Mouse (Mus musculus): Measurements from ENCODE around the gene Cdc42bpg. TPM values are rescaled to one million over a fixed set of nuclear protein-coding genes. Genes with fewer than 3 reads are reported as not detected.
"Not testable (repeated sequence)": the region's sequence is repeated elsewhere in the genome, so short reads cannot be mapped to it uniquely, and the experiment has no call there.

Gene Cdc42bpg
- total RNA-seq, 2 experiments from 2014 or later, result 0.17 TPM; not detected in 1

DNA sequence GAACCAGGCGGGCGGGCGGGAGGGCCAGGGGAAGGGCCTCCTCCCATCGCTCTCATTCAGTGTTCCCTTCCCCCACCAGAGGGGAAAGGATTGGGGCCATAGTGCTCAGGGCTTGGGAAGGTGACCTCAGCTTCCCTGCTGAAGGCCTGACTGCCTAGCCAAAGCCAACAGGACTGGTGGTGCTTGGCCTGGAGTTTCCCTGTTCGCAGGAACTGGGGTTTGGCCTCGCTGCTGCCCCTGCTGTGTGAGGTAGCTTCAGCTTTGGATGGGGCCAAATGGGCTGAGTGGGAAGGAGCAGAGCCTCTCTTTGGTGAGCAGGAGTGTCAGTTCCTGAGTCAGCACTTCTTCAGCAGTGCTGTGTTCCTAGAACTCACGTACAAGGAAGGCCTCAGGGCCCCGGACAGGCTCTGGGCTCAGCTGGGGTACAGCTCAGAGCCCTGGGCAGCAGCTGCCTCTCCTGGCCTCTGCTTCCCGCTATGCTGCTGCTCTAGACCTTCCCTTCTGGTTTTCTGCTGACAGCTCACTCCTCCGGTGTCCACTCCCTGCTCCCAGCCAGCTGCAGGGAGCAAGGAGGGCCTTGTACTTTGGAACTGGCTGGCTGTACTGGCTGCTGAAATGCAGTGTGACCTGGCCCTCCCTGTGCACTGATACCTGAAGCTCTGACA, 15.0 kb upstream of the Cdc42bpg start:
- no peak for ATAC-seq (replicated peaks; ENCODE audit: low FRiP score, poor library complexity, severe bottlenecking)

- no peak for ATAC-seq (replicated peaks; ENCODE audit: low FRiP score, poor library complexity, severe bottlenecking)
Measured at GRCm38 (mm10) chr19:6292262-6292661, 14.0 kb upstream of the Cdc42bpg start.

- ATAC-seq (replicated peaks; ENCODE audit: low FRiP score, poor library complexity, severe bottlenecking), result no peak
Measured at GRCm38 (mm10) chr19:6294301-6294700, 12.0 kb upstream of the Cdc42bpg start.

DNA sequence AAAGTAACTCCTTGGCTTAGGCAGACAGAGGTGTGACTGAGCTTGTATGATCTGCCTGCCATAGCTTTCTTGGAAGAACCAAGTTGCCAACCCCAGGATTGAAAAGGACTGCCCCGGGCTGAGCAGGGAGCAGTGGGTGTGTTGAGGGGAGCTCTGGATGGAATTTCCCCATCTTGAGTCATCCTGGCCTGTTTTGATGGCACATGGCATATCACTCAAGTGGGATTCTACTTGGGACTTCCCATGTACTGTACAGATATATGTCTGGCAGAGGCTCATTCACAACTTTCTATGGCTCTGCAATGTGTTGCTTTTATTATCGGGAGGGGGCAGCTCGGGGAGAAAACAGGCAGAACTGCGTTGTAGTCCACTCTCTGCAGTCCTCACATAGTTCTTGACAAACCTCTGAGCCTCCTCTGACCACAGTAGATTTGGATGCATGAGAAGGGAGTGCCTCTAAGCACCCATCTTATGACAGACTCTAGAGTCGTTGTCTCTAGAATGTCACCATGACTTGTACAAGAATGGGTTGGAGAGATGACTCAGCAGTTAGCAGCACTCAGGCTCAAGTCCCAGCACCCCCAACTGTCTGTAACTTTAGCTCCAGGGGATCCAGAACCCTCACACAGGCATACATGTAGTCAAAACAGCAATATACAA, 9.6 kb upstream of the Cdc42bpg start:
- ATAC-seq (replicated peaks; ENCODE audit: low FRiP score, poor library complexity, severe bottlenecking), result peak; percentile 46

GRCm38 (mm10) chr19:6297641-6298040, 8.6 kb upstream of the Cdc42bpg start:
- ATAC-seq (replicated peaks; ENCODE audit: low FRiP score, poor library complexity, severe bottlenecking), result peak; percentile 66

DNA sequence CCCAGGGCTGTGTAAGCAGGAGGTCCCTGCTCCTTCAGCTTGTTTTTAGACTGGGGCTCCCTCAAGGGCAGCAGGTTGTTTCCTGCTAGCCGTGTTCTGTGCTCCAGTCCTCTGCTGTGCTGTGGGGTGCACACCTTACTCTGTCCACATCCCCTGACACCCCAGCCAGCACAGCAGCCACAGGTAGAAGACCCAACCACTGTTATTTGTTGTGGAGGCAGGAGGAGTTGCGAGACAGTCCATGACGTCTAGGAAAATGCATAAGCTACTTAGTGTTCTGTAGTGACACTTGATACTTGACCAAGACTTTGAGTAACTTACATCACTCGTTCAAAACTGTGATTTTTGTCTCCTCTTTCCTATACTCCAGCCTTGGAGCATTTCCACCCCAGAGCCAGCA, 7.3 kb upstream of the Cdc42bpg start:
- no peak for ATAC-seq (replicated peaks; ENCODE audit: low FRiP score, poor library complexity, severe bottlenecking)

DNA sequence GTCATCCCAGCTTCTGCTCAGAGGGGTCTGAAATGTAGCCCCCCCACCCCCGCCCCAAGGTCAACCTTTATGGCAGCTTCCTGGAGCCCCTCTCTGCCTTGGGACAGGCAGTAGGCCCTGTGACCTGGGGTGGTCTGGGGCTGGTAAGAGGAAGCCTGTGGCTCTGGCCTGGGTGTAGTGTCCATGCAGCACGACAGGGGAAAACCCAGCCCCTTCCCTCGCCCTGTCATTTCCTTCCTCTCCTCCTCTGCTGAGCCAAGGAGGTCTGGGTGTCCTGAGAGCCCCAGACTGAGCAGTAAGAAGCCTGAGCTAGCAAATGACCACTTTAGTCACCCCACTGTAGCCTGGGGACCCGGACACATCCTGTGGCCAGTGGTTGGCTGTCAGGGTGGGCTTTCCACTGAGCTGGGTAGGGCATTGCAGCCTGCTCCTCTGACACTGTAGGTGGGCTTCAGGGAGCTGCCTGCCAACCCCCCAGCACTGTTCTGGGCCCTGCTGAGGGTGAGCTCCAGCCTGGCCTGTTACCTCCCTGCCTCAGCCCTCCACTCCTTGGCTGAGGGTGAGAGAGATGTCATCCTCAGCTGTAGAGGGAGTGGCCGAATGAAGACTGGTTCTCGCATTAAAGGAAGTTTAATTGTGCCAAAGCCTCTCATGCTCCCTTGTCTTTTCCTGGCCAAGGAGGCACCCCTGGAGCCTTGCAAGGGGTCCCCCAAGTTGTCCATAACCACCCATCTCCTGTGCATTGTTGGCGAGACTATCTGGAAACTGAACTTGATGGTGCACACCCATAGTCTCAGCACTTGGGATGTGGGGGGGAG, 6.6 kb upstream of the Cdc42bpg start:
- ATAC-seq (replicated peaks; ENCODE audit: low FRiP score, poor library complexity, severe bottlenecking), result no peak

GRCm38 (mm10) chr19:6300402-6300841, 5.8 kb upstream of the Cdc42bpg start:
- ATAC-seq (replicated peaks; ENCODE audit: low FRiP score, poor library complexity, severe bottlenecking), result peak; percentile 72

GRCm38 (mm10) chr19:6302114-6302513, 4.1 kb upstream of the Cdc42bpg start:
- no peak for ATAC-seq (replicated peaks; ENCODE audit: low FRiP score, poor library complexity, severe bottlenecking)

GRCm38 (mm10) chr19:6302522-6302921, 3.7 kb upstream of the Cdc42bpg start:
- no peak for ATAC-seq (replicated peaks; ENCODE audit: low FRiP score, poor library complexity, severe bottlenecking)

DNA sequence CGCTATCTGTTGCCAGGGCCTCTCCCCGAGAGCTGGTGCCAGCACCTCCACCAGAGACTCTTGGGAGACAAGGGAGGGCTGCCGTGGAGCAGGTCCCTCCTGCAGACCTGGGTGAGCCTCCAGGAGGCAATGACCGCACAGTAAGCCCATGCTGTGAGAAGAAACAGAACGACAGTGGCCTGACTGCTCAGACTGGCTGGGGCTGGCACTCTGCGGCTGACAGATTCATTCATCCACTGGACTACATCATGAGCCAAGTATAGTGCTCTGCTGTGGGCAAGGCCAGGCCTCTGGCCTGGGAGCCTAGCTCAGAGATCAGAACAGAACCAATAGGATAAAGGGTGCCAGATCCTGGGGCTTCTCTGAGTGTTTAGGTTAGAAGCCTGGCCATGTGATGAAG, 2.4 kb upstream of the Cdc42bpg start:
- ATAC-seq (replicated peaks; ENCODE audit: low FRiP score, poor library complexity, severe bottlenecking), result no peak

DNA sequence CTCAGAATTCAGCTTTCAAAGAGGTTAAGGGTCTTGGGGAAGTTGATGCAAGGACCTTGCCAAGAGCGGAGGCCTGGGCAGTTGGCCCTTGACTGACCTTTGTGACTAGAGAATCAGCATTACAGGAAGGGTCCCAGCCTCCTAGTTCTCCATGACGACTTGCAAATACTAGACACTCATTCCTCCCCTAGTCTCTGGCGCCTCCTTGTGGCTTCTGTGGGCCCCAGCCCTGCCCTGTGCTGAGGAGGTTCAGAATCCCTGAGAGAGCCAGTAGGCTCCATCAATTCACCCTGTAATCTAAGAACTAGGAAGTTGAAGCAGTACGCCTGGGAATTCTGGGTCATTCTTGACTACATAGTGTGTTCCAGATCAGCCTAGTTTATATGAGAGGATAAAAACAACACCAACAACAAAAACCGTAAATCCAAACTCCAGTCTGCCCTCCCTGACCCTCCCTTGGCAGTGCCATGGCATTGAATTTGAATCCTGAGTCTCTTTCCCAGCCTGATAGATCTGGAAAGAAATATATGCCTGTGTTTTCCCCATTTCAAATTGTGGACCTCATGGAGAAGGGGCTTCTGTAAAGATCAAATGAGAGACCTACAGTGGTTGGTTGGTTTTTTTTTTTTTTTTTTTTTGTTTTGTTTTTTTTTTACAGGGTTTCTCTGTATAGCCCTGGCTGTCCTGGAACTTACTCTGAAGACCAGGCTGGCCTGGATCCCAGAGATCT, 1.3 kb upstream of the Cdc42bpg start:
- ATAC-seq (replicated peaks; ENCODE audit: low FRiP score, poor library complexity, severe bottlenecking), result peak; percentile 55

GRCm38 (mm10) chr19:6305517-6306115, 640 bp upstream of the Cdc42bpg start:
- ATAC-seq (replicated peaks; ENCODE audit: low FRiP score, poor library complexity, severe bottlenecking), result no peak

DNA sequence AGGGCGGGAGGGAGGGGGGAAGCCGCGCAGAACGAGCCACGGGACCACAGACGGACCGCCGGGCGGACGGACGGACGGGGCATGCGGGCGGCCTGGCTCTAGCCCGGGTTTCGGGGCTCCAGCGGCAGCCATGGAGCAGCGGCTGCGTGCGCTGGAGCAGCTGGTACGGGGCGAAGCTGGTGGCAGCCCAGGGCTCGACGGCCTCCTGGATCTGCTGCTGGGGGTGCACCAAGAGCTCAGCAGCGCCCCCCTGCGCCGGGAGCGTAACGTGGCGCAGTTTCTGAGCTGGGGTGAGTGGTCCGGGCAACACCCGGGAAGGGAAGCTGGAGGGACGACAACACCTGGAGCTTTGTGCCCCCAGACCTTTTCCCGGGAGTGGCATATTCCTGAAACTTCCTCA, 330 bp downstream of the Cdc42bpg start:
- peak; percentile 50 for ATAC-seq (replicated peaks; ENCODE audit: low FRiP score, poor library complexity, severe bottlenecking)

- ATAC-seq (replicated peaks; ENCODE audit: low FRiP score, poor library complexity, severe bottlenecking), result no peak
Measured at GRCm38 (mm10) chr19:6307733-6308531, 1.7 kb downstream of the Cdc42bpg start.

- ATAC-seq (replicated peaks; ENCODE audit: low FRiP score, poor library complexity, severe bottlenecking), result no peak
Measured at GRCm38 (mm10) chr19:6310181-6310580, 3.9 kb downstream of the Cdc42bpg start.

- ATAC-seq (replicated peaks; ENCODE audit: low FRiP score, poor library complexity, severe bottlenecking), result not testable (repeated sequence)
Measured at GRCm38 (mm10) chr19:6311783-6312182, 5.5 kb downstream of the Cdc42bpg start.

- ATAC-seq (replicated peaks; ENCODE audit: low FRiP score, poor library complexity, severe bottlenecking), result no peak
Measured at GRCm38 (mm10) chr19:6313796-6314195, 7.5 kb downstream of the Cdc42bpg start.

- ATAC-seq (replicated peaks; ENCODE audit: low FRiP score, poor library complexity, severe bottlenecking), result no peak
Measured at GRCm38 (mm10) chr19:6314513-6314912, 8.3 kb downstream of the Cdc42bpg start.
